Mouse (Mus musculus): ENCODE measurements around the gene Tgfa. TPM values are rescaled to one million over a fixed set of nuclear protein-coding genes. Genes with fewer than 3 reads are reported as not detected.
A peak's percentile ranks its signal among the peaks of the same experiment; 100 is the strongest.

Gene Tgfa
- polyA plus RNA-seq (2012; rRNA removed), result 14.0 and 18.6 TPM in 2 replicates

DNA sequence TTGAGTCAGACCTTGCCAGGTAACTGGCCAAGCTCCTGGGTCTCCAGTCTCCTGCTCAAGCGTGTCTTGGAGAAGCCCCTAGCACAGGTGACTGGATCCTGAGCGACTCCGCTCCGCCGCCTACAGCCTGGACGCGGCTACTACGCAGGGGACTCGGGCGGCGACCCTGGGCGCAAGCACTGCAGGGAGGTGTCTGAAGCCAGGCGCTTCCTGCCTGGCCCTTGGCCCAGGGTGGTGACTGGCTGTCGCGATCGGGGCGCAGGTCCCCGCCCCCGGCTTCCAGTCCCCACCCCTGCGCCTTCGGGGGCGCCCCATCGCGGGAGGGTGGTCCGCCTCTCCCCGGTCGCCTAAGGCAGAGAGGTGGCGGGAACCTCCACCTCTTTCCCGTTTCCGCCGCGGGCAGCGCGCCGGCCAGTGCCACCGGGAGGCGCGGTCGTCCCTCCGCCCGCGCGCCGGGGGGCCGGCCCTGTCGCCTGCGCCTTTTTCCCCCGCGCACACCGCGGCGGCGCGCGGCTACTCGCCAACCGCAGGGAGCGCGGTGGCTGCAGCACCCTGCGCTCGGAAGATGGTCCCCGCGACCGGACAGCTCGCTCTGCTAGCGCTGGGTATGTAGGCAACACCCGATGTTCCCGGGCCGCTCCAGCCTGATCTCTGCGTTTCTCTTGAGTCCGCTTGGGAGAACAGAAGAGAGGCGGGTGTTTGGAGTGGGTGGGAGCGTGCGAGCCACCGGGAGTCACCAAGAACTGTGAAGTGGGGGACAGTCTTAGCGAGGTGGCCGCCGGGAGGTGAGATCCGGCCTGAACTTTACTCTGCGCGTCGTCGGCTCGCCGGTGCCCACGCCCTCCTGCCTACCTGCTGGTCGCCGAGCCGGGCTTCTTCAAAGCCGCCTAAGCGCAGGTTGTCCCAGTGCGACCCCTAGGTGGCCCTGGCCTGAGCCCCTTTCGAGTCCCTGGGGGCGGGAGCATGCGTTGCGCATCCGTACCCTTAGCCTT lies at the start of gene Tgfa:
Tgfa (plus strand) TSS at position 283 of the 992 bp plus-strand sequence.
- Histone ChIP-seq H3K27ac (ENCODE audit: insufficient read depth, low read length) (peak within 1 kb of the TSS; percentile 90), H3K4me1 (ENCODE audit: control insufficient read depth, insufficient read depth, low read length) (peaks cover 4% of the 10 kb centered on the region; the same call in 1 of the 2 replicates), H3K4me3 (ENCODE audit: insufficient read depth, low read length) (peak within 1 kb of the TSS; percentile 83)
- TF ChIP-seq POLR2A (IDR thresholded peaks at IDR 0.05; ENCODE audit: extremely low read depth, insufficient read depth, low read length) (no peak), CTCF (IDR thresholded peaks at IDR 0.05; ENCODE audit: extremely low read depth, insufficient read depth, low read length) (peak; percentile 22; the same call in 1 of the 2 replicates)

DNA sequence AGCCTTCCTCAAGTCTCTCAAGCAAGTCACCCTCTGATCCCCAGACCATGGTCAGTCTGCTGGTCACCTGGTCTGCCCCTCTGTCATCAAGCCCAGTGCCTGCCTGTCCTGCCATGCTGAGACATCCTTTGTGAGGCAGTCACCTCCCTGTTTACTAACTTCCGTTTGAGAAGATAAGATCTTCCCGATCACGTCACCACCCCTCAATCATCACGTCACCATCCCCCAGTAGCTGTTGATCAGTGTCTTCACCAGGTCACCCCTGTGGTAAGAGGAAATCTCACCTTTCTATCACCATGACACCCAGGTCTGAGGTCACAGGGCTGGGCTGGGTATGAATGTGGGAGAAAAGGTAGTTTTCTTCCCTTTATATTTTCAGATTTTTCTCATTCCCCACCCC lies 46.5 kb upstream of the Tgfa start:
- Histone ChIP-seq H3K27ac (ENCODE audit: insufficient read depth, low read length) (no peak overlapping the region), H3K4me3 (ENCODE audit: insufficient read depth, low read length) (no peak overlapping the region), H3K4me1 (ENCODE audit: control insufficient read depth, insufficient read depth, low read length) (no peaks in the 10 kb centered on the region)
- TF ChIP-seq POLR2A (IDR thresholded peaks at IDR 0.05; ENCODE audit: extremely low read depth, insufficient read depth, low read length), result no peak

DNA sequence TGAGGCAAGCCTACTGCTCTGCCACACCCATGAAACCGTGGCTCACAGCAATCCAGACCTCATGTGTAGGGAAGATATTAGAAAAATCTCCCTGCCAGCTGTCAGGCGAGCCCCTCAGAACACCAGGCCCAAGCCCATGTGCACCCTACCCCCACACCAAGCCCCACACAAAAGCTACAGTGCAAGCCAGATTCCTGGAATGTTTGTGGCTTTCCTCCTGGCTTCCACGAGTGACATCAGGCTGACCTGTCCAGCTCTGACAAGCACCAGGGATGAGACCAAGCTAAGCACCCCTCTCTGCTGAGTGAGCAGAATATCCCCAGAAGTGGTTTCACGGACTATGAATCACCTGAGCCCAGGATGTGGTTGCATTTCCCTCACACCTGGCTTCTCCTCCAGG lies 46.0 kb upstream of the Tgfa start:
- no peak overlapping the region for H3K4me3 ChIP-seq (ENCODE audit: insufficient read depth, low read length)
- no peaks in the 10 kb centered on the region for H3K4me1 ChIP-seq (ENCODE audit: control insufficient read depth, insufficient read depth, low read length)
- TF ChIP-seq POLR2A (IDR thresholded peaks at IDR 0.05; ENCODE audit: extremely low read depth, insufficient read depth, low read length) (no peak), CTCF (IDR thresholded peaks at IDR 0.05; ENCODE audit: extremely low read depth, insufficient read depth, low read length) (no peak)
- no peak overlapping the region for H3K27ac ChIP-seq (ENCODE audit: insufficient read depth, low read length)

DNA sequence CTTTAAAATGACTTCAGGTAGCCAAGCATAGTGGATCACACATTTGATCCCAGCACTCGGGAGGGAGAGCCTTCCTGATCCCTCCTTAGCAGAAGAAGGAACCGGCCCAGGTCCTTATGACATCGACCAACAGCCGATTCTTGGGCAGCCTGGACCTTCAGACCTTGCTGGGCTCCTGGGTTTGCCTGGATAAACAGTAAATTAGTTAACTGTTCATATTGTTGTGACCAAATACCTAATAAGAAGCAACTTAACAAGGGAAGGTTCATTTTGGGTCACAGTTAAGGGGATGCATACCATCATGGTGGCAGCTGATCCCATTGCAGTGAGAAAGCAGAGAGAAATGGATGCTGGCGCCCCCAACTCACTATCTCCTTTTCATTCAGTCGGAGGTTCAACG lies 42.3 kb upstream of the Tgfa start:
- H3K27ac ChIP-seq (ENCODE audit: insufficient read depth, low read length), result no peak overlapping the region
- TF ChIP-seq CTCF (IDR thresholded peaks at IDR 0.05; ENCODE audit: extremely low read depth, insufficient read depth, low read length) (no peak), POLR2A (IDR thresholded peaks at IDR 0.05; ENCODE audit: extremely low read depth, insufficient read depth, low read length) (no peak)

DNA sequence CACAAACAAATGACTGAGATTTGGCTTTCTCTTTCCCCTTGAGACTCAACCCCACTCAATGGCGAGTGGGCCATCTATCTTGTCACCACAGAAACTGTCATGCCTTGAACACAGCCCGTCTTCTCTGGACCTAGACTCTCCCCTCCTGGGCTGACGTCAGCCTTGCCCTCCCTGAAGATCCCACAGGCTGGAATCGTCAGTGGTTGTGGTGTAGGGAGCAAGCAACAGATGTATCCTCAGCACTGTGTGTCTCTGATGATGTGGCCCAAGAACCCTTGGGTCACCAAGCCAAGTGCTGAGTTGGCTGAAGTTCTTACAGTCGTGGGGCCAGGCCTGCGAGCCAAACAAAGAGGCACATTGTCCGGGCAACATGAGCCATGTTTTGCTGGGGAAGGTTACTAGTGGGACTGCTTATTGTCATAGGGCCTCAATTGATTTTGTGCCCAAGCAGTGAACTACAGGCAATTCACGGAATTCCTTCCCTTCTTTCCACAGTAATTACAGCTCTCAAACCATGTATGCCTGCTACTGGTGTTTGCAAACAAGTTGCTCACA lies 41.5 kb upstream of the Tgfa start:
- TF ChIP-seq POLR2A (IDR thresholded peaks at IDR 0.05; ENCODE audit: extremely low read depth, insufficient read depth, low read length), result no peak
- no peak for TF ChIP-seq CTCF (IDR thresholded peaks at IDR 0.05; ENCODE audit: extremely low read depth, insufficient read depth, low read length)
- Histone ChIP-seq H3K27ac (ENCODE audit: insufficient read depth, low read length) (no peak overlapping the region; the same call in 1 of the 2 replicates), H3K4me3 (ENCODE audit: insufficient read depth, low read length) (no peak overlapping the region), H3K4me1 (ENCODE audit: control insufficient read depth, insufficient read depth, low read length) (no peaks in the 10 kb centered on the region)

More for the DNA sequence above, 42.3 kb upstream of the Tgfa start:
- Histone ChIP-seq H3K4me1 (ENCODE audit: control insufficient read depth, insufficient read depth, low read length) (no peaks in the 10 kb centered on the region), H3K4me3 (ENCODE audit: insufficient read depth, low read length) (no peak overlapping the region)

DNA sequence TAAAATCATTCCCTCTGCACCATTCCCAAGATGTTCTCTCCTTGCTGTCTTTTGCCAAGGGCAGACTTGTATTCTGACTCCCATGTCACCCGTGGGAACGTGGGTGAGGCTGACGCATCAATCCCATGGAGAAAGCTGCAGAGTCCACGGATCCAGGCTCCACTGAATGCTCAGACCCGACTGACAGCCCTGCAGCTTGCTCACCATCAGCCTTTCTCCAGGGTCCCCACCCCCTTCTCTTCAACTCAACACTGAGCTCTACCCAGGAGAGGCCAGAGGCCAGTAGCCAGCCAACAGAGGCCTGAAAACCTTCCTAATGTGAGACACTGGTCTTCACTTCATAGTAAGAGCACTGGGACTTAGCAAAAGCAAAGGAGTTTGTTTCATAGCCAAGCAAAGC lies 41.0 kb upstream of the Tgfa start:
- H3K27ac ChIP-seq (ENCODE audit: insufficient read depth, low read length), result no peak overlapping the region
- no peaks in the 10 kb centered on the region for H3K4me1 ChIP-seq (ENCODE audit: control insufficient read depth, insufficient read depth, low read length)
- TF ChIP-seq POLR2A (IDR thresholded peaks at IDR 0.05; ENCODE audit: extremely low read depth, insufficient read depth, low read length) (no peak), CTCF (IDR thresholded peaks at IDR 0.05; ENCODE audit: extremely low read depth, insufficient read depth, low read length) (no peak)
- H3K4me3 ChIP-seq (ENCODE audit: insufficient read depth, low read length), result no peak overlapping the region

DNA sequence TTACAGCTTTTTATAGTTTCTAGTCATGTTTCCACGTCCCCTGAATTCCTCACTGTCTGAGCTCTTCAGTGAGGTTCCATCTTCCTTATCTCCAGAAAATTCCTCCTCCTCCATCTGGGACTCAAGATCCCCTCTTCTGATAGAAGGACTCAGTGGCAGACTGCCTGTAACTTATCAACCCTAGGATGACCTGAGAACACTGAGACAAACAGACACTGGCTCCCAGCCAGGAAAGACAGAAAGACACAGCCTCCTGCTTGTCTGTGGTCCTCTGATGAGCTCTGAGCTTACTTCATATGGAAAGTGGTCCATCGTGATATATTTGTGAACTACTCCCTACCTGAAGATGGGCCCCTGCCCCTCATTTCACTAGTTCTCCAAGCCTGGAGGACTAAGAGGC lies 40.5 kb upstream of the Tgfa start:
- no peaks in the 10 kb centered on the region for H3K4me1 ChIP-seq (ENCODE audit: control insufficient read depth, insufficient read depth, low read length)
- no peak overlapping the region for H3K27ac ChIP-seq (ENCODE audit: insufficient read depth, low read length)
- H3K4me3 ChIP-seq (ENCODE audit: insufficient read depth, low read length), result no peak overlapping the region
- TF ChIP-seq POLR2A (IDR thresholded peaks at IDR 0.05; ENCODE audit: extremely low read depth, insufficient read depth, low read length) (no peak), CTCF (IDR thresholded peaks at IDR 0.05; ENCODE audit: extremely low read depth, insufficient read depth, low read length) (no peak)

DNA sequence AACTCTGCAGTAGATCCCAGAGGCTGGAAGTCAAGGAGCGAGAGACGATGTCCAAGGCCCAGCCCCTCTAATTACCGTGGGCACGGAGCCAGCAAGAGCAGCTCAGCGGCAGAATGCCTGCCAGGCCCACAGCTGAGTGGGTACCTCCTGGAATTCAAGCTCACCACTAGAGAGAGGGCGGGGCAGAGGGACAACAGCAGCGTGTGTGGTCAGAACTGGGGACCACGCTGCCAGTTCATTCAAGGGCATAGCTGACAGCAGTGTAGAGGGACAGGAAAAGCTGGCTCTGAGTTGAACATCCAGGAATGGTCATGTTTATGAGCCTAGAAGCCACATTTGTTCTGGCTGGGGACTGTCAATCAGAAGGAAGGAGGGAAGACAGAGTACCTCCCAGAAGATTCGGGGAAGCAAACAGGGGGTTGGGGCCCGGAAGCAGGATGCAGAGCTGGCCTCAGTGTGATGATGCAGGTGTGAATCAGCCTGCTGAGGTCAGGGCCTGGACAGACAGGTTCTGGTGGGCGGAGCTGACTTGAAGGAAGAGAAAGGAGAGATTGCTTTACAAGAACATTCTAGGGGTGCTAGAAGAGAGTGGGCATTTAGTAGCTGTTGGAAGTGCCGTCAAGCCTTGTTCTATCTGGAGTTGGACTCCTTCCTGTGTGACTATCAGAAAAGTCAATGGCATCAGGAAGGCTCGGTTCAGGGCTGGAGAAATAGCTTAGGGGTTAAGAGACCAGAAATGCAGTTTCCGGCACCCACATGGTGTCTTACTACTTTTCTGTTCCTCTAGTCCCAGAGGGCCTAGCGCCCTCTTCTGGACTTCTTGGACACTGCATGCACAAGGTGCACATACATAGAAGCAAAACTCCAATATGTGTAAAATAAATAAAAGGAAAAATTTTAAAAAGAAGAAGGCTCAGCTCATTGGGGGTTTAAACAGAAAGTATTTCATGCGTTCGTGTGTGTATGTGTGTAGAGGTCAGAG lies 37.5 kb upstream of the Tgfa start:
- no peak overlapping the region for H3K4me3 ChIP-seq (ENCODE audit: insufficient read depth, low read length)
- TF ChIP-seq POLR2A (IDR thresholded peaks at IDR 0.05; ENCODE audit: extremely low read depth, insufficient read depth, low read length), result no peak
- TF ChIP-seq CTCF (IDR thresholded peaks at IDR 0.05; ENCODE audit: extremely low read depth, insufficient read depth, low read length), result no peak
- H3K4me1 ChIP-seq (ENCODE audit: control insufficient read depth, insufficient read depth, low read length), result no peaks in the 10 kb centered on the region
- H3K27ac ChIP-seq (ENCODE audit: insufficient read depth, low read length), result no peak overlapping the region

DNA sequence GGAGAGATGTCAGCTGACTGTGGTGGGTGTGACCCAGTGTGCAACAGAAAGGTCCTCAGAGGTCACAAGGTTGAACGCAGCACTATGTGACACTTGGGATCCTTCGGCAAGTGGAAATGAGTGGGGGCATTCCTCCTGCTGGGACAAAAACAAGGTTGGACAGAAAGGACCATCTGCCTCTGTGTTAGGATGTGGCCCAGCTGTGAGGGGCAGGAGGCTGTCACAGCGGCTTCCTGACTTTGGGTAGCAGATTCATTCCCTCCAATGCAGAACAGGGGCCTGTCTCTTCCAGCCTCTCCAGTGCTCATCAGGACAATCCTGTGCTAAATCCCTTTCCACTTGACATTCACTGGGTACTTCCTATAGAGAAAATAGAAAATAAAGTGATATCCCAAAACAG lies 34.1 kb upstream of the Tgfa start:
- H3K4me1 ChIP-seq (ENCODE audit: control insufficient read depth, insufficient read depth, low read length), result no peaks in the 10 kb centered on the region
- TF ChIP-seq CTCF (IDR thresholded peaks at IDR 0.05; ENCODE audit: extremely low read depth, insufficient read depth, low read length), result no peak
- no peak for TF ChIP-seq POLR2A (IDR thresholded peaks at IDR 0.05; ENCODE audit: extremely low read depth, insufficient read depth, low read length)

More for the DNA sequence above, 34.1 kb upstream of the Tgfa start:
- no peak overlapping the region for H3K27ac ChIP-seq (ENCODE audit: insufficient read depth, low read length)
- no peak overlapping the region for H3K4me3 ChIP-seq (ENCODE audit: insufficient read depth, low read length)
